Mouse (Mus musculus): ENCODE measurements around the gene Tgm1. TPM values are rescaled to one million over a fixed set of nuclear protein-coding genes. Genes with fewer than 3 reads are reported as not detected.
"Not testable (repeated sequence)": the region's sequence is repeated elsewhere in the genome, so short reads cannot be mapped to it uniquely, and the experiment has no call there.

Tgm1 gene
- 0.85 and 1.8 TPM in 2 replicates for total RNA-seq (2014; fragmentation: Nextera tagmentation)
- 1.4 and 4.3 TPM in 2 replicates for total RNA-seq (2017)

GRCm38 (mm10) chr14:55713729-55714122 lies at the start of gene Tgm1:
Gene Tgm1 (minus strand): TSS chr14:55713926.
- no peak for ATAC-seq (replicated peaks; ENCODE audit: poor library complexity, severe bottlenecking)

DNA sequence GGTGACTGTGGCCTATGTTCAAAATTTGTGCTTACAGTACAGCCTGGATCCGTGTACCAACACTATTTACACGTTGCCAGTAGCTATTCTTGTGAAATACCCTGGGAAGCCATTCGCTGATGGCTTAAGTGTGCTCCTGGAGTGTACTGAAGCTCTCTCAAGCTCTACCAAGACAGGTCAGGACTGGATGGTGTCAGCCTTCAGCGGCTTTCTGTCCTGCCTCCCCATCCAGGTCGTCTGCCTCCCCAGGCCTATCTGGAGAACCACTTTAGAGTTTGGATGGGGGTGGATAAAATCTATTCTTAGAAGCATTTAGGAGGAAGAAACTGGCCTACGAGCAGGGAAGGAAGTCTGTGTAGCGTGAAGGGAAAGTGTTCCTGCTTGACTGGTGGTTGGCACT lies 49.4 kb upstream of the Tgm1 start:
- peak; percentile 15; the same call in 1 of the 2 replicates for ATAC-seq (replicated peaks; ENCODE audit: poor library complexity, severe bottlenecking)

DNA sequence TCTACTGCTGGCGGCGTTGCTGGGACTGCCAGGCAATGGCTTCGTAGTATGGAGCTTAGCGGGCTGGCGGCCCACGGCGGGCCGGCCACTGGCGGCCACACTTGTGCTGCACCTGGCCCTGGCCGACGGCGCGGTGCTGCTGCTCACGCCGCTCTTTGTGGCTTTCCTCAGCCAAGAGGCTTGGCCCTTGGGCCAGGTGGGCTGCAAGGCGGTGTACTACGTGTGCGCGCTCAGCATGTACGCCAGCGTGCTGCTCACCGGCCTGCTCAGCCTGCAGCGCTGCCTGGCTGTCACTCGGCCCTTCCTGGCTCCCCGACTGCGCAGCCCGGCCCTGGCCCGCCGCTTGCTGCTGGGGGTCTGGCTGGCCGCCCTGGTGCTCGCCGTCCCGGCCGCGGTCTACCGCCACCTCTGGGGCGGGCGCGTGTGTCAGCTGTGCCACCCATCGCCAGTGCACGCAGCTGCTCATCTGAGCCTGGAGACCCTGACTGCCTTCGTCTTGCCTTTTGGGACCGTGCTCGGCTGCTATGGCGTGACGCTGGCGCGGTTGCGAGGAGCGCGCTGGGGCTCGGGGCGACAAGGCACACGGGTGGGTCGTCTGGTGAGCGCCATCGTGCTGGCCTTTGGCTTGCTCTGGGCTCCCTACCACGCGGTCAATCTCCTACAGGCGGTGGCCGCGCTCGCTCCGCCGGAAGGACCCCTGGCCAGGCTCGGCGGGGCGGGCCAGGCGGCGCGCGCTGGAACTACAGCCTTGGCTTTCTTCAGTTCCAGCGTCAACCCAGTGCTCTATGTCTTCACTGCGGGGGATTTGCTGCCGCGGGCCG lies 48.5 kb upstream of the Tgm1 start:
- peak; percentile 20 for ATAC-seq (replicated peaks; ENCODE audit: poor library complexity, severe bottlenecking)

- no peak for ATAC-seq (replicated peaks; ENCODE audit: poor library complexity, severe bottlenecking)
Measured at GRCm38 (mm10) chr14:55761163-55761562, 47.4 kb upstream of the Tgm1 start, which contains the start of gene Ltb4r2. Gene Ltb4r2 (plus strand): TSS chr14:55761428.

DNA sequence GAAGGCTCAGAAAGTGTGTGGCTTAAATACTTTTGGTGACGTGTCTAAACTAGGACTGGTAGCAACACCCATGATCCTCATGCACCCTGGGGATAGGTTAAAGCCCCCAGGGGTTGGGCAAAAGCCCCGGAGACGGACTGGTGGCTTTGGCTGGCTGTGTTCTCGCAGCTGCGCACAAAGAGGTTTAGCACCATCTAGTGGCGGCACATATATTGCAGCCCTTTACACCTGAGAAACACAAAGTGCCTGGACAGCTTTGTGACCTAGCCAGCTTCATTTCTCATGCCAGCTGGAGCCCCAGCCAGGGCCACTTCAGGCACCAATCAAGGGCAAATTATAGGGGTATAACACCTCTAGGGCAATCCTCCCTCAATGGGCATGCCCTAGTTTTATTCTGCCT lies 46.4 kb upstream of the Tgm1 start:
- ATAC-seq (replicated peaks; ENCODE audit: poor library complexity, severe bottlenecking): not testable (repeated sequence)

GRCm38 (mm10) chr14:55758363-55758784 lies 44.6 kb upstream of the Tgm1 start, which contains the start of gene Cideb:
Gene Cideb (minus strand): TSS chr14:55758458.
- peak; percentile 23 for ATAC-seq (replicated peaks; ENCODE audit: poor library complexity, severe bottlenecking)

- peak; percentile 42 for ATAC-seq (replicated peaks; ENCODE audit: poor library complexity, severe bottlenecking)
Measured at GRCm38 (mm10) chr14:55757566-55757965, 43.8 kb upstream of the Tgm1 start.

DNA sequence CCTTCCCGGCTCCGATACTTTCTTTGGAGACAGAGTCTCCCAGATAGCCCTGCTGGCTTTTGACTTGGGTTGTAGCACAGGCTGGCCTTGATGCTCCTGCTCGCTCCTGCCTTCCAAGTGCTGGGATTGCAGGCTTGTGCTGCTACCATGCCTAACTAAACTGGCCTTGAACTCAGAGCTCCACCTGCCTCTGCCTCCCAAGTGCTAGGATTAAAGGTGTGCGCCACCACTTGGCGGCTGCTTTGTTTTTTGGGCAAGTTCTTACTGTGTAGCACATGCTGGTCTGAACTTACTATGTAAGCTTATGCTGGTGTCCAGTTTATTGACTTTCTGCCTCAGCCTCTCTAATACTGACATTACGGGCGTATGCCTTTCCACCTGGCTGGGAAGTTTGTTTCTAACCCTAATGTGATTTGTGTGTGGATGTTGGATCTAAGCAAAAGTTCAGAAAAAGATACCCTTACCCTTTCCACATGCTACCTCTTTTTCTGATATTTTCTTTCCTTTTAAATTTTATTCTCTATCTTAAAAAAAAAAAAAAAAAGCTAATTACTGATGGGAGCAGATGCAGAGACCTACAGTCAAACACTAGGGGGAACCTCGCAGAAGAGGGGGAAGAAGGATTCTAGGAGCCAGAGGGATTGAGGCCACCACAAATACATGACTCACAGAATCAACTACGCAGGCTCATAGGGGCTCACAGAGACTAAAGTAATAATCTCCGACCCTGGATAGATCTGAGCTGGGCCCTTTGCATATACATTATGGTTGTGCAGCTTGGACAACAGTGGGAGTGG lies 33.5 kb upstream of the Tgm1 start:
- ATAC-seq (replicated peaks; ENCODE audit: poor library complexity, severe bottlenecking): no peak

DNA sequence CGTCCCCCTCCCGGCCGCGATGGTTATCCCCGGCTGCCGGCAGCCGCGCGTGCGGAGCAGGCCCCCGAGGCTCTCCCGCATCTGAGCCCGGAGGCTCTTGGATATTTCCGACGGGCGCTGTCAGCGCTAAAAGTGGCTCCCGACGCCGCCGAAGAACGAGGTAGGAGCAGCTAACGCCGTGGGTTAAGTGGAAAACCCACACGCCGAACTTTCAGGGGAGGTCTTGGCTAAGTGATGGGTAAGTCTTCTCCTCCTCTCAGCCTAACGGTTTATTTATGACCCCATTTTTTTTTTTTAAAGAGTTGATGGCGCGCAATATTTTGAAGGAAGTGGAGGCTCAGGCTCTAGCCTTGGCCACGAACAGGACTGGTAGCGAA lies 32.1 kb upstream of the Tgm1 start:
- ATAC-seq (replicated peaks; ENCODE audit: poor library complexity, severe bottlenecking): no peak

DNA sequence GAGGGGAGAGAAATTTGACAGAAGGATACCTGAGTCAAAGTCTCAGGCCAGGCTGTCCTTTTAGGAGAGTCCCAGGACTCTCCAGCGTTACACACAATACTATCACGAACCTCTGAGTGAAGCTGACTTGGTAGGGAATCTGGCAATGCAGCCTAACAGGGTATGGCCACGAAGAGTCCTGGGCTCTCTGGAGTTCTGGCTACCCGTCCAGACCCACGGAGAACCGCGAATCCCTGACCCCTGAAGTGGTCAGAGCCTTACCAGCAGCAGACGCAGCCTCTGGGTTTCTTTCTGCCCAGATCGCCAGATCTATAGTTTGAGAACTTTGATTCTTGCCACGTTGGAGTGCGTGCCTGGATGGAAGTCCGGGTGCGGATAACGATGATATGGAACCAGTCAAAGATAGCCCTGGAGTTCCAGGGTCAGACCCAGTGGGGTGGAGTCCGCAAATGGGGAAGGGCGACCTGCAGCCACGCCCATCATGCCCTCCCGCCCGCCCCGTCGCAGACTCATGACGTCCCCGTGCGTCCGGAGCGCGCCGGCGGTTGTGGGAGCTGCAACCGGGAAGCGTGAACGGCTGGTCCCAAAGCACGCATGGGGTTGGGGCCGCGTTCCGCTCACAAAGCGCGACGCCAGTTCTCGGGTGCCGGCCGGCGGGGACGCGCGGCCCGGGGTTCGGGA lies 31.6 kb upstream of the Tgm1 start, which contains the start of the genes Dhrs1 and Nop9:
TSS of gene Dhrs1 (minus strand) at position 511 of the 681 bp plus-strand sequence.
TSS of gene Nop9 (plus strand) at position 514 of the 681 bp plus-strand sequence.
- ATAC-seq (replicated peaks; ENCODE audit: poor library complexity, severe bottlenecking): peak; percentile 85

DNA sequence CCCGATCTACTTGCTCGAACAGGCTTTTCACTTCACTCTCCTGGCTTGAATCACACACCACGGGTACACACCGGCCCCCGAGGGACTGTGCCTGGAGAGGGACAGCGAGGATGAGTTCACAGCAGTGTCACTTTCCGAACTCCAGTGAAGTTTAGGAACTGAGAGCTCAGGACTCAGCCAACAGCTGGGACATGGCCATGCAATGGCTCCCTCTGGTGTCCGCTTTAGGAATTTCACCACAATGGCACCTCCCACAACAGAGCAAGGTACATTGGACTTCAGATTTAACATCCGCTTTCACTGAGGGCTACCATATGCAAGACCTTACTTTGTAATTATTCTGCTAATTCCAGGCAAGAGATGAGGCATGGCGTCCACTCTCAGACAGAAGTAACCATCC lies 30.0 kb upstream of the Tgm1 start:
- peak; percentile 75 for ATAC-seq (replicated peaks; ENCODE audit: poor library complexity, severe bottlenecking)

GRCm38 (mm10) chr14:55737086-55737687 lies 23.5 kb upstream of the Tgm1 start:
- ATAC-seq (replicated peaks; ENCODE audit: poor library complexity, severe bottlenecking): peak; percentile 33; the same call in 1 of the 2 replicates

DNA sequence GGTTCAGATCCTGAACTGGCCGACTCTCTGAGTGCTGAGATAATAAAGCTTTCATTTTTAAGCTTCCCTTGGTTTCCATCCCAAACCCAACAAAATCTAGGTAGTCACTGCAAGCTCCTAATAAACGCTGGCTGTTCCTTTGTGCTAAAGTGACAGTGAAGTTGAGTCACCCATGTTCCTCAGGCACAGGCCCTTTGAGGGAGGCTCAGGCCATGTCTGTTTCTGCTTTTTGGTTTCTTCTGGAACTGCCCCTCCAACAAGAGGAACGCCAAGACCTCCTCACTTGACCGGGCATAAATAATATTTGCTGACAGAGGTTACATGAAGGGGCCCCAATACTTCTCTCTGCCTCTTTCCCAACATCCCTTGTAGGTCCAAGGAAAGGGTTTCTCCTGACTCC lies 22.0 kb upstream of the Tgm1 start:
- peak; percentile 58; the same call in 1 of the 2 replicates for ATAC-seq (replicated peaks; ENCODE audit: poor library complexity, severe bottlenecking)

DNA sequence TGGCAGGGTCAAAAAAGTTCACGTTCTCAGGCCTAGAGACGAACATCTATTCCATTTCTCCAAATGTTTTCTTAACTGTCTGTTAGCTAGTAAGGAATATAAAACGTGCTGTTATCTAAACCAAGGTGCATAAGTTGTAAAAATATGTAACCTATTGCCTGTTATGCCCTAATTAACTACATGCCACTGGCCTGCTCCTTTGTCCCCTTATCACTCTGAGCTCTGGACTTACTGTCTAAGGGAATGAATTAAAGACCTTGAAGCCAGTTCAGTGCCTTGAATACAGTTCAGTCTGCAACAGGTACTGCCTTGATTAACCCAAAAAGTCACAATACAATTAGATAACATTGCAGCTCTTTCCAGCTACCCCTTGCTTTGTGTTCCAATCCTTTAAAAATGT lies 21.6 kb upstream of the Tgm1 start:
- no peak for ATAC-seq (replicated peaks; ENCODE audit: poor library complexity, severe bottlenecking)

GRCm38 (mm10) chr14:55734869-55735268 lies 21.1 kb upstream of the Tgm1 start:
- peak; percentile 61 for ATAC-seq (replicated peaks; ENCODE audit: poor library complexity, severe bottlenecking)

GRCm38 (mm10) chr14:55733889-55734288 lies 20.2 kb upstream of the Tgm1 start:
- no peak for ATAC-seq (replicated peaks; ENCODE audit: poor library complexity, severe bottlenecking)

DNA sequence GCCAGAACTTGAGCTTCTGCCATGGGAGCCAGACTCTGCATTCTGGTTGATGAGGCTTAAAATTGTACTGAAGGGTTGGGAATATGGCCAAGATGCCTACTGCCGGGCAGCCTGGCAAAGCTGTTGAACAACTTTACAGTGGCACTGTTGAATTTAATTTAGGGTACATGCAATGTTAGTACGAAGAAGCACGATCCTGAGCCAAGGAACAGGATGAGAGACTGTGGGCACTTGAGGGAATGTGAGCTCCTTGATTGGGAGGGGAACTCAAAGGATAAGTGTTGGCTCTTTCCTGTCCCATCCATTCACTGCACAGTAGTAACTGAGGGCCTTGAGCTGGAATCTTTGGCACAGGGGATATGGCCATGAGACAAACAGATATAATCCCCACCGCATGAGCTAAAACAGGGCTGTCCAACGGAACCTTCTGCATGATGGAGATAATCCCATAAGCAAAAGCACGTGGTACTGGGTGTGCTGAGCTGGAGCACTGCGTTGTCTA lies 16.9 kb upstream of the Tgm1 start:
- ATAC-seq (replicated peaks; ENCODE audit: poor library complexity, severe bottlenecking): no peak

DNA sequence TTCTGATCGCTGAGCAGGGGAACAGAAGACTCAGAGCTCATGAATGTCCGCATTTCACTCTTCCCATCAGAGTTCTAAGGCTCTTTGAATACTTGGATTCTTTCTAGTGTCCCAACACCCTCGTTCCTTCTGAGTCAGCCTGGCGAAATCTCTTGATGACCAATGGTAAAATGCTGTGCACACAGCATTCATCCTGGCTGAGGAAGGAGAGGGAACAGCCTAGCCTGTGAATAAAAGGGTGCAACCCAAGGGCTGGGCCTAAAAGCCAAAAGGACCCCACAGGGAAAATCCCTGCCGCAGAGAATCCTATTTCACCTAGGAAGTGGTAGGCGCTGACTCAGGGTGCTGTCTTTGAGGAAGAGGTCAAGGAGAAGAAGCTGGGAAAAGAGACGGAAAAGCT lies 16.4 kb upstream of the Tgm1 start:
- ATAC-seq (replicated peaks; ENCODE audit: poor library complexity, severe bottlenecking): no peak

- peak; percentile 37 for ATAC-seq (replicated peaks; ENCODE audit: poor library complexity, severe bottlenecking)
Measured at GRCm38 (mm10) chr14:55727889-55728685, 14.4 kb upstream of the Tgm1 start.

Measured in granulocyte monocyte progenitor cell, adult 5-6 weeks (primary cell).